Mouse (Mus musculus) frontal cortex, adult 2 months (tissue): Measurements from ENCODE around the gene 1700093K21Rik. TPM values are rescaled to one million over a fixed set of nuclear protein-coding genes. Genes with fewer than 3 reads are reported as not detected.

Experiments used
- polyA plus RNA-seq: library from polyadenylated mRNA; depleted of rRNA; stranded (reverse); fragments of >200 nt; gene quantifications from 2 replicates; pipeline ENCODE4 v1.2.3, GENCODE M21; 2012; rRNA removed

1700093K21Rik gene
- polyA plus RNA-seq, 1 experiment: 1.8 TPM

Other genes with a start within 250 kb of the 1700093K21Rik start
- 49.8 and 58.0 TPM in 2 replicates for gene Usp34, start 214.3 kb downstream of the 1700093K21Rik start, polyA plus RNA-seq
- gene Ahsa2, start 23.1 kb downstream of the 1700093K21Rik start, polyA plus RNA-seq: 45.0 and 47.8 TPM in 2 replicates
- 21.9 and 24.2 TPM in 2 replicates for gene 0610010F05Rik, start 112.5 kb upstream of the 1700093K21Rik start, polyA plus RNA-seq
- 10.1 and 12.5 TPM in 2 replicates for gene Pus10, start 144.5 kb upstream of the 1700093K21Rik start, polyA plus RNA-seq
- gene Pex13, start 144.8 kb upstream of the 1700093K21Rik start, polyA plus RNA-seq: 13.4 and 15.8 TPM in 2 replicates
- gene Rel, start 249.8 kb upstream of the 1700093K21Rik start, polyA plus RNA-seq: 2.3 and 2.5 TPM in 2 replicates